Mouse (Mus musculus) embryonic facial prominence, embryonic 14.5 days (tissue): ENCODE measurements around the gene Lyst. TPM values are rescaled to one million over a fixed set of nuclear protein-coding genes. Genes with fewer than 3 reads are reported as not detected.

Experiments used
- ATAC-seq: fragments of 200-750 bp; cut with Nextera tagmentation; 2 replicates; pipeline ENCODE4 v1.8.0; 2017; ENCODE audit warnings: low read depth, moderate number of reproducible peaks, moderate TSS enrichment
- DNase-seq: peaks from one replicate; pipeline ENCODE4 v3.0.0-alpha.2; 2015; ENCODE audit warnings: low spot score
- H3K27ac ChIP-seq: fragments of 300-500 bp; sonication (generic); replicated peaks from 2 replicates; pipeline ENCODE4 v1.5.1; 2014; ENCODE audit warnings: low read depth, mild to moderate bottlenecking, low read length, moderate library complexity
- H3K27me3 ChIP-seq: fragments of 300-500 bp; sonication (generic); replicated peaks from 2 replicates; pipeline ENCODE4 v1.6.1; 2014; ENCODE audit warnings: low read length; ENCODE audit not compliant: control insufficient read depth, insufficient read depth
- H3K36me3 ChIP-seq: fragments of 300-500 bp; sonication (generic); 2 replicates; pipeline ENCODE4 v1.6.1; 2014; ENCODE audit warnings: low read length, mixed read lengths; ENCODE audit not compliant: control insufficient read depth, insufficient read depth
- H3K4me1 ChIP-seq: fragments of 300-500 bp; sonication (generic); 2 replicates; pipeline ENCODE4 v1.6.1; 2014; ENCODE audit warnings: antibody characterized with exemption, low read length; ENCODE audit not compliant: control insufficient read depth, insufficient read depth
- H3K4me2 ChIP-seq: fragments of 300-500 bp; sonication (generic); 2 replicates; pipeline ENCODE4 v1.6.1; 2014; ENCODE audit warnings: low read depth, mild to moderate bottlenecking, low read length, moderate library complexity, mixed read lengths
- H3K4me3 ChIP-seq: fragments of 300-500 bp; sonication (generic); 2 replicates; pipeline ENCODE4 v1.5.1; 2014; ENCODE audit warnings: low read depth, mild to moderate bottlenecking, low read length
- H3K9ac ChIP-seq: fragments of 300-500 bp; sonication (generic); 2 replicates; pipeline ENCODE4 v1.6.1; 2014; ENCODE audit warnings: low read depth, mild to moderate bottlenecking, low read length, moderate library complexity, mixed read lengths
- H3K9me3 ChIP-seq: fragments of 300-500 bp; sonication (generic); 2 replicates; pipeline ENCODE4 v1.6.1; 2016; ENCODE audit warnings: low read length; ENCODE audit not compliant: control insufficient read depth
- WGBS: fragments of 180-500 bp; shearing (Covaris S2); extraction: QIAGEN DNeasy Blood & Tissue Kit; methylation state at CpG from one replicate; pipeline ENCODE4 v1.1.7; 2014; 5-methylcytosine and 5-hydroxymethylcytosine counted together
- polyA plus RNA-seq: library from polyadenylated mRNA; unstranded; fragments of >200 nt; fragmentation: Nextera tagmentation; extraction: Ambion mirVana; gene quantifications from 2 replicates; pipeline ENCODE4 v1.2.1, GENCODE M21; 2014

Gene Lyst
- polyA plus RNA-seq, 1 experiment from 2014 or later, result 4.5 TPM

DNA sequence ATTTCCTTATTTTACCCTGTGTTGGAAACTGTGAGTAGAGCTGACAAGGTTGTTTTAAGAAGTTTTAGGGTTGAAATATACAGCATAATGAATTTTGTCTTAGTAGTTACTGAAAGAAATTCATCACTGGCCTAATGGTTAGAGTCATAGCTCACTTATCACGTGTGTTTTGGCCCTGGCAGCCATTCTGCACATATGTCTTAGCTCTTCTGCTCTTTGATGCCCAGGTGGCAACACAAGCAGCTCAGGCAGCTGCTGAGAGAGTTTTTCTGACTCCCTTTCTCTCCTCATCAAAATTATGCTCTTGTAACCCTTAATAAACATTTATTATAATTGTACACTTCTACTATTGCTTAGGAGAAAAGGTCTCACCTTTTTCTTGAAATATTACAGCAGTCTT, 18.1 kb downstream of the Lyst start:
- Histone ChIP-seq H3K4me3 (no peak overlapping the region), H3K9me3 (no peaks in the 10 kb centered on the region), H3K27me3 (no peaks in the 10 kb centered on the region), H3K36me3 (no peaks in the 10 kb centered on the region), H3K9ac (no peak overlapping the region), H3K4me1 (no peaks in the 10 kb centered on the region), H3K27ac (no peak overlapping the region), H3K4me2 (no peak overlapping the region)
- no peak for DNase-seq
- no peak for ATAC-seq
- WGBS, result 68% methylated on average over 1 of the region's 1 CpGs

DNA sequence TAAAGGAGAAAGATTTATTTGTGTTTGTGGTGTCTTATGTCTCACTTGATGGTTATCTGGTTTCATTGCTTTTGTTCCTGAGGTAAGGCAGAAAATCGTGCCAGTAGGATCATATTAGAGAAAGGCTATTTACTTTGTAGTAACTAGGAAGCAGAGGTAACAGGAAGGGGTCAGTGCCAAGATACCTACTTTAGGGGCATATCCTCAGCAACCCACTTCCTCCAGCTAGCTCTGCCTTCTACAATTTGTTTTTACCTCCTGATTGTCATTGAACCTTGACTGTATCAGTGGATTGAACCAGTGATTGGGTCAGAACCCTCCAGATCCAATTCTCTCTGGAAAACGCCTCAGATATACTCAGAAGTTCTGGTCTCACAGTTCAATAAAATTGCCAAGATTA, 19.5 kb downstream of the Lyst start:
- H3K27ac ChIP-seq, result no peak overlapping the region
- no peak overlapping the region for H3K9ac ChIP-seq
- no peaks in the 10 kb centered on the region for H3K4me1 ChIP-seq
- no peaks in the 10 kb centered on the region for H3K27me3 ChIP-seq
- 75% methylated on average over 2 of the region's 2 CpGs for WGBS
- ATAC-seq (no peak), DNase-seq (no peak)
- H3K4me3 ChIP-seq, result no peak overlapping the region
- H3K36me3 ChIP-seq, result no peaks in the 10 kb centered on the region
- H3K4me2 ChIP-seq, result no peak overlapping the region
- no peaks in the 10 kb centered on the region for H3K9me3 ChIP-seq

DNA sequence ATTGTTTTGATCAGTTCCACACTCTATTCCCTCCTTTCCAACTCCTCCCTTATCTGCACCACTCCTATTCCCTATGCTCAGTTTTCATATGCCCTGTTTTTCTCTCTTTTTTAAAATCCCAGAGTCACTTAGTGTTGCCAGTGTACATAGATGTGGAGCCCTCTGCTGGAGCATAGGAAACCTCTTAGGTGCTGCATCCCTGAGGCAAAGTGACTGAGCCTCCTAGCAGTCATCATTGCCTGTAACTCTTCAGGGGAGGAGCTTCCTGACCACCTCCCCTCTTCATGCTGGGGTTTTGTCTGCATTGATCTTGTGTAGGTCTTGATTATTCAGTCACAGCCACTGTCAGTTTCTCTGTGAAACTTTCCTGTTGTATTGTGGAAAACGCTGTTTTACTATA, 22.7 kb downstream of the Lyst start:
- no peaks in the 10 kb centered on the region for H3K36me3 ChIP-seq
- H3K4me2 ChIP-seq, result no peak overlapping the region
- no peak overlapping the region for H3K4me3 ChIP-seq
- H3K9me3 ChIP-seq, result no peaks in the 10 kb centered on the region
- H3K4me1 ChIP-seq, result no peaks in the 10 kb centered on the region
- no peak overlapping the region for H3K9ac ChIP-seq
- H3K27ac ChIP-seq, result no peak overlapping the region
- H3K27me3 ChIP-seq, result no peaks in the 10 kb centered on the region
- WGBS, result 78% methylated on average over 1 of the region's 1 CpGs
- DNase-seq (peak; percentile 54), ATAC-seq (no peak)

DNA sequence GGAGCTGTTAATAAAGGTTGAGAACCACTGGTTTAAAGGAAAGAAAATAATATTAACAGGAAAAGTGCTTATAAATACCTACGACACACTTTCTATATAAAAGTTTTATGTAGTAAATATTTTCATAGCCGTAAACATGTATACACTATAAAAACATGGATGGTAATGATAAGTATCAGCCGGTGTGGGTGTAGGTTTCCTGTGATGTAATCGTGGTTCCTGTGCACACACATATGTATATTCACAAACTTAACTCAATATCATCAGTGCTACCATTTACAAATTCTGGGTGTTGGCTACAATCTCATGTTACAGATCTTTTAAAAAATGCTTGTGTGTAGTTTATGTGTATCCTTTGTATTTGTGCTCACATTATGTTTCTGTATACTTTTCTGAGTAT, 24.0 kb downstream of the Lyst start:
- H3K4me2 ChIP-seq, result no peak overlapping the region
- DNase-seq (no peak), ATAC-seq (no peak)
- no peaks in the 10 kb centered on the region for H3K36me3 ChIP-seq
- 90% methylated on average over 4 of the region's 4 CpGs for WGBS
- no peaks in the 10 kb centered on the region for H3K9me3 ChIP-seq
- H3K4me3 ChIP-seq, result no peak overlapping the region
- no peaks in the 10 kb centered on the region for H3K4me1 ChIP-seq
- no peaks in the 10 kb centered on the region for H3K27me3 ChIP-seq
- H3K9ac ChIP-seq, result no peak overlapping the region
- no peak overlapping the region for H3K27ac ChIP-seq

DNA sequence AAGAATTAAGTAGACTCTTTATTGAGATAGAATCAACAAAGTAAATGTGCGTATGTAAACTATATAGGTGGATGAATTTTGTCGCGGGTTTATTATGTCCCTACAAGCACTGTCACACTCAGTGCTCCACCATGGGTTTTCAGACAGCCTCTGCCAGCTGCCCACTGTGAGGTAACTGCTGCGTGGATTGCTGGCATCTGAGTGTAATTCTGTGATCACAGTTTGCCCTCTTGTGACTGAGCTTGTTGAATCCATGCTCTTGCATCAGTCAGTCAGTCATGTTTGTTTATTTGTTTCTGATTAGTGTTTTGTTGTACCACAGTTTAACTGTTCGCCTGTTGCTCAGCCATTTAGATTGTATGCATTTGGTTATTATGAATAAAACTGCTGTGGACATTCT, 31.3 kb downstream of the Lyst start:
- DNase-seq, result no peak
- no peaks in the 10 kb centered on the region for H3K27me3 ChIP-seq
- H3K27ac ChIP-seq, result no peak overlapping the region
- no peak overlapping the region for H3K4me3 ChIP-seq
- no peaks in the 10 kb centered on the region for H3K9me3 ChIP-seq
- H3K36me3 ChIP-seq, result no peaks in the 10 kb centered on the region
- H3K4me2 ChIP-seq, result no peak overlapping the region
- 86% methylated on average over 5 of the region's 5 CpGs for WGBS
- no peaks in the 10 kb centered on the region for H3K4me1 ChIP-seq
- ATAC-seq, result no peak
- no peak overlapping the region for H3K9ac ChIP-seq

DNA sequence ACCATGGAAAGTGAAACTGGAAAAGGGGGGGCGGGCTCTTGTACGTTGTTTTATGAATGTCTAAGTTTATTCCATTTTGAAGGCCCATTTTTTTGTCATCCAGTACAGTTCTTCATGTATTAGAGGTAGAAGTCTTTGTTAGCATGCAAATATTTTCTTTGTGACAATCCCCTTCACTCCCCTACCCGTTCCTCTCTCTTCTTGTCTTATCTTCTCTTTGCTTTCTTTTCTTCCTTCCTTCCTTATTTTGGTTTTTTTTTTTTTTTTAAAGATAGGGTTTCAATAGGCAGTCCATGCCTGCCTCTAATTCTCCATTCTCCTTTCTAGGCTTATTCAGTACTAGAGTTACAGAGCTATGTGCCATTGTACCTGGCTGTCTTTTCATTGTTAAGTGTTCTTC, 32.4 kb downstream of the Lyst start:
- Histone ChIP-seq H3K27me3 (no peaks in the 10 kb centered on the region), H3K36me3 (no peaks in the 10 kb centered on the region), H3K9ac (no peak overlapping the region), H3K4me1 (no peaks in the 10 kb centered on the region), H3K4me3 (no peak overlapping the region), H3K9me3 (no peaks in the 10 kb centered on the region), H3K4me2 (no peak overlapping the region), H3K27ac (no peak overlapping the region)
- no peak for DNase-seq
- WGBS, result 82% methylated on average over 3 of the region's 3 CpGs
- ATAC-seq, result no peak

DNA sequence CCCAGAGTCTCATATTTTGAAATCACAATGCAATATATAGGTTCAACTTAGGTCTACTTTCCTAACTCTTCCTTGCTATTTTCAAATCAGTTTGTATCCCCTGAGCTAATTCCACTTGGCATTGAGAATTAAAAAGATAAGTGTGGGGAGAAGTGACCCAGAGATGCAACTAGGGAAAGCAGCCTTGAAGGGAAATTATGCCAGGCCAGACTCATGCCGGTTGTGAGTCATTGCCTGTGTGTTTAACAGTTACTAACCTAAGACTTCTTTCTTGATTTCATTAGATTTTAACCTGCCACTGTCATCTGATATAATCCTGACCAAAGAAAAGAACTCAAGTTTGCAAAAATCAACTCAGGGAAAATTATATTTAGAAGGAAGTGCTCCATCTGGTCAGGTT, 43.5 kb downstream of the Lyst start:
- no peaks in the 10 kb centered on the region for H3K9me3 ChIP-seq
- WGBS, result 85% methylated on average over 1 of the region's 1 CpGs
- no peak for ATAC-seq
- H3K27ac ChIP-seq, result no peak overlapping the region
- H3K36me3 ChIP-seq, result peaks cover 13% of the 10 kb centered on the region
- DNase-seq, result no peak
- no peak overlapping the region for H3K9ac ChIP-seq
- no peak overlapping the region for H3K4me3 ChIP-seq
- no peaks in the 10 kb centered on the region for H3K4me1 ChIP-seq
- no peak overlapping the region for H3K4me2 ChIP-seq
- H3K27me3 ChIP-seq, result no peaks in the 10 kb centered on the region

DNA sequence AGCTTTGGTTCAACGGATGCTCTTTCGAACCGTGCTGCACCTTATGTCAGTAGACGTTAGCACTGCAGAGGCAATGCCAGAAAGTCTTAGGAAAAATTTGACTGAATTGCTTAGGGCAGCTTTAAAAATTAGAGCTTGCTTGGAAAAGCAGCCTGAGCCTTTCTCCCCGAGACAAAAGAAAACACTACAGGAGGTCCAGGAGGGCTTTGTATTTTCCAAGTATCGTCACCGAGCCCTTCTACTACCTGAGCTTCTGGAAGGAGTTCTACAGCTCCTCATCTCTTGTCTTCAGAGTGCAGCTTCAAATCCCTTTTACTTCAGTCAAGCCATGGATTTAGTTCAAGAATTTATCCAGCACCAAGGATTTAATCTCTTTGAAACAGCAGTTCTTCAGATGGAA, 44.5 kb downstream of the Lyst start:
- DNase-seq (no peak), ATAC-seq (no peak)
- WGBS, result 63% methylated on average over 7 of the region's 7 CpGs
- no peaks in the 10 kb centered on the region for H3K27me3 ChIP-seq
- H3K9me3 ChIP-seq, result no peaks in the 10 kb centered on the region
- no peak overlapping the region for H3K4me3 ChIP-seq
- H3K36me3 ChIP-seq, result peaks cover 13% of the 10 kb centered on the region
- no peaks in the 10 kb centered on the region for H3K4me1 ChIP-seq
- no peak overlapping the region for H3K4me2 ChIP-seq
- no peak overlapping the region for H3K27ac ChIP-seq
- H3K9ac ChIP-seq, result no peak overlapping the region

DNA sequence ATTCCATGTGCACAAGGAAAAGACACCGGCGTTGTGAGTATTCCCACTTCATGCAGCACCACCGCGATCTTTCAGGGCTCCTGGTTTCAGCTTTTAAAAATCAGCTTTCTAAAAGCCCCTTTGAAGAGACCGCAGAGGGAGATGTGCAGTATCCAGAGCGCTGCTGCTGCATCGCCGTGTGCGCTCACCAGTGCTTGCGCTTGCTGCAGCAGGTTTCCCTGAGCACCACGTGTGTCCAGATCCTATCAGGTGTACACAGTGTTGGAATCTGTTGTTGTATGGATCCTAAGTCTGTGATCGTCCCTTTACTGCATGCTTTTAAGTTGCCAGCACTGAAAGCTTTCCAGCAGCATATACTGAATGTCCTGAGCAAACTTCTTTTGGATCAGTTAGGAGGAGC, 45.0 kb downstream of the Lyst start:
- H3K36me3 ChIP-seq, result peaks cover 13% of the 10 kb centered on the region
- no peak for ATAC-seq
- H3K4me3 ChIP-seq, result no peak overlapping the region
- no peak overlapping the region for H3K4me2 ChIP-seq
- H3K27me3 ChIP-seq, result no peaks in the 10 kb centered on the region
- no peaks in the 10 kb centered on the region for H3K4me1 ChIP-seq
- DNase-seq, result no peak
- WGBS, result 73% methylated on average over 12 of the region's 12 CpGs
- no peak overlapping the region for H3K27ac ChIP-seq
- H3K9me3 ChIP-seq, result no peaks in the 10 kb centered on the region
- no peak overlapping the region for H3K9ac ChIP-seq
